Mouse (Mus musculus): ENCODE results near the gene Nkx2-3. TPM values are rescaled to one million over a fixed set of nuclear protein-coding genes. Genes with fewer than 3 reads are reported as not detected.

The Nkx2-3 gene
- polyA plus RNA-seq, 1 experiment from 2014 or later, result 2.4 TPM

GRCm38 (mm10) chr19:43648343-43648742, 36.2 kb downstream of the Nkx2-3 start:
- Histone ChIP-seq H3K27me3 (replicated peaks; ENCODE audit: control insufficient read depth, insufficient read depth, low read length) (0 out of 2 replicates have a peak, but pooled peaks cover 5% of the 10 kb centered on the region), H3K4me1 (ENCODE audit: control insufficient read depth, insufficient read depth, low read length) (no peaks in the 10 kb centered on the region), H3K4me3 (ENCODE audit: low read depth, low read length) (no peak overlapping the region), H3K4me2 (ENCODE audit: low read depth, low read length) (no peak overlapping the region), H3K9ac (ENCODE audit: low read depth, low read length) (no peak overlapping the region), H3K9me3 (ENCODE audit: control insufficient read depth, low read length) (no peaks in the 10 kb centered on the region), H3K27ac (replicated peaks; ENCODE audit: low read depth, low read length) (no peak overlapping the region), H3K36me3 (ENCODE audit: control insufficient read depth, insufficient read depth, low read length) (no peaks in the 10 kb centered on the region)
- ATAC-seq (ENCODE audit: low read depth) (no peak), DNase-seq (ENCODE audit: low spot score) (no peak)
- WGBS, result 84% methylated on average over 4 of the region's 4 CpGs

GRCm38 (mm10) chr19:43651241-43651785, 39.2 kb downstream of the Nkx2-3 start:
- 0 out of 2 replicates have a peak, but pooled peaks cover 5% of the 10 kb centered on the region for H3K27me3 ChIP-seq (replicated peaks; ENCODE audit: control insufficient read depth, insufficient read depth, low read length)
- H3K9ac ChIP-seq (ENCODE audit: low read depth, low read length), result no peak overlapping the region
- H3K27ac ChIP-seq (replicated peaks; ENCODE audit: low read depth, low read length), result no peak overlapping the region
- H3K4me3 ChIP-seq (ENCODE audit: low read depth, low read length), result no peak overlapping the region
- no peaks in the 10 kb centered on the region for H3K4me1 ChIP-seq (ENCODE audit: control insufficient read depth, insufficient read depth, low read length)
- WGBS, result 51% methylated on average over 8 of the region's 8 CpGs
- no peak for ATAC-seq (ENCODE audit: low read depth)
- no peaks in the 10 kb centered on the region for H3K36me3 ChIP-seq (ENCODE audit: control insufficient read depth, insufficient read depth, low read length)
- no peak for DNase-seq (ENCODE audit: low spot score)
- H3K4me2 ChIP-seq (ENCODE audit: low read depth, low read length), result no peak overlapping the region
- H3K9me3 ChIP-seq (ENCODE audit: control insufficient read depth, low read length), result no peaks in the 10 kb centered on the region

GRCm38 (mm10) chr19:43655735-43656492, 43.8 kb downstream of the Nkx2-3 start:
- H3K36me3 ChIP-seq (ENCODE audit: control insufficient read depth, insufficient read depth, low read length), result no peaks in the 10 kb centered on the region
- no peak overlapping the region for H3K4me2 ChIP-seq (ENCODE audit: low read depth, low read length)
- ATAC-seq (ENCODE audit: low read depth), result no peak; the same call in 1 of the 2 replicates
- H3K4me1 ChIP-seq (ENCODE audit: control insufficient read depth, insufficient read depth, low read length), result no peaks in the 10 kb centered on the region
- no peaks in the 10 kb centered on the region for H3K9me3 ChIP-seq (ENCODE audit: control insufficient read depth, low read length)
- no peak overlapping the region for H3K4me3 ChIP-seq (ENCODE audit: low read depth, low read length)
- 0 out of 2 replicates have a peak, but pooled peaks cover 5% of the 10 kb centered on the region for H3K27me3 ChIP-seq (replicated peaks; ENCODE audit: control insufficient read depth, insufficient read depth, low read length)
- H3K9ac ChIP-seq (ENCODE audit: low read depth, low read length), result no peak overlapping the region
- 39% methylated on average over 11 of the region's 11 CpGs for WGBS
- DNase-seq (ENCODE audit: low spot score), result peak; percentile 83
- no peak overlapping the region for H3K27ac ChIP-seq (replicated peaks; ENCODE audit: low read depth, low read length)

DNA sequence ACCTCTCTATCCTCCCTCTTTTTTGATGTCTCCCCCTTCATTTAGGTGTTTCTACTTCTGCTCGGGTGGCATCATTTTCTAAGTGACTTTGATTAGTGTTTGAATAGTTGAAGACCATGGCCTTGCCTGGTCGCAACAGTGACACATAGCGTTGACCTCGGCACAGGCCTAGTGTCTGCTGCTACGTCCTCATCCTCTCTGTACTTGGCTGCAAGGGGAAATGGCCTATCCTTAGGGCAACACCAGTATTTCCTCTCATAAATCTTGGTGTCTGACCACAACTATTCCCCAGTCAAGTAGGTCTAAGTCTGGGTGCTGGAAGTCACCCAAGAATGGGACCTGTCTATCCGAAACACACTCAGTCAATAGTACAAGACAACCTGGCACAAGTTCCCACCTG, 47.5 kb downstream of the Nkx2-3 start:
- Histone ChIP-seq H3K4me1 (ENCODE audit: control insufficient read depth, insufficient read depth, low read length) (no peaks in the 10 kb centered on the region), H3K4me3 (ENCODE audit: low read depth, low read length) (no peak overlapping the region), H3K36me3 (ENCODE audit: control insufficient read depth, insufficient read depth, low read length) (peaks cover 15% of the 10 kb centered on the region), H3K9me3 (ENCODE audit: control insufficient read depth, low read length) (no peaks in the 10 kb centered on the region), H3K9ac (ENCODE audit: low read depth, low read length) (no peak overlapping the region), H3K27ac (replicated peaks; ENCODE audit: low read depth, low read length) (no peak overlapping the region), H3K4me2 (ENCODE audit: low read depth, low read length) (no peak overlapping the region), H3K27me3 (replicated peaks; ENCODE audit: control insufficient read depth, insufficient read depth, low read length) (no peaks in the 10 kb centered on the region)
- no peak for DNase-seq (ENCODE audit: low spot score)
- no peak for ATAC-seq (ENCODE audit: low read depth)
- 76% methylated on average over 6 of the region's 6 CpGs for WGBS

- Histone ChIP-seq H3K27me3 (replicated peaks; ENCODE audit: control insufficient read depth, insufficient read depth, low read length) (no peaks in the 10 kb centered on the region), H3K4me3 (ENCODE audit: low read depth, low read length) (no peak overlapping the region), H3K9me3 (ENCODE audit: control insufficient read depth, low read length) (no peaks in the 10 kb centered on the region), H3K9ac (ENCODE audit: low read depth, low read length) (no peak overlapping the region), H3K27ac (replicated peaks; ENCODE audit: low read depth, low read length) (no peak overlapping the region), H3K4me2 (ENCODE audit: low read depth, low read length) (no peak overlapping the region), H3K36me3 (ENCODE audit: control insufficient read depth, insufficient read depth, low read length) (peaks cover 15% of the 10 kb centered on the region), H3K4me1 (ENCODE audit: control insufficient read depth, insufficient read depth, low read length) (no peaks in the 10 kb centered on the region)
- ATAC-seq (ENCODE audit: low read depth), result no peak
- no peak for DNase-seq (ENCODE audit: low spot score)
- WGBS, result 81% methylated on average over 9 of the region's 9 CpGs
Measured at GRCm38 (mm10) chr19:43660774-43661173, 48.6 kb downstream of the Nkx2-3 start.

DNA sequence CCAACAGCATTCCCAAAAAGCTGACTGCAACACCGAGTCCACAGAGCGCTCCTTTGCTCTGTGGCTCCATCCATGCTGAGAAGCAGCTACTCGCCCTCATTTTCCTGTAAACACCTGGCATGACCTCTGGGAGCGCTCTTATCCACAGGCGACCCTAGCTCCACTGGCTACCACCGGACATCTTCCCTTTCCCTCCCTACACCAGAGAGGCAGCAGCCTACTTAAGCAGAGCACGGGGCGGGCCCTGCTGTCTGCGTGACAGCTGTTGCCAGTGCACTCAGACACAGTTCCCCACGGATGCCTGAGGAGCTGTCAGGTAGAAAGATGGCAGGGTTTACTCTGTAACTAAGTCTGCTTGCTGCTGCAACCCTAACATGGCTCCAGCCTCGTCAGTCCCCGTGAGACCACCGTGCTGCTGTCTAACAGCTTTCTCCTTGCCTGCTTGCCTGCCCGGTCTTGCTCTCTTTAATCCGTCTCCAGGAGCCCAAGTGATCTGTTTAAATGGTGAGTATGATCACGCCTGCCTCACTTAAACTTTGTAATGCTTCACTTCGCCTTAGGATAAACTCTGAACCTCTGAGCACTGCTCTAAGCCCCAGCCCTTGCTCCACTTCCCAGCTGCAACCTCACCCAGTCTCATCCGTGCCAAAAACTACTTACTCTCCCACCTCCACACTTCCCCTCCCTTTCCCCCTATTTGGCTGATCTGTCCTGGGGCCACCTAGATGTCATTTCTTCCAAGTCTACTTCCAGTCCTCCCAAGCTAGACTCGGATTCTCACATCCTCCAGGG, 50.2 kb downstream of the Nkx2-3 start:
- ATAC-seq (ENCODE audit: low read depth) (peak; percentile 73), DNase-seq (ENCODE audit: low spot score) (peak; percentile 76)
- Histone ChIP-seq H3K4me2 (ENCODE audit: low read depth, low read length) (no peak overlapping the region), H3K27me3 (replicated peaks; ENCODE audit: control insufficient read depth, insufficient read depth, low read length) (no peaks in the 10 kb centered on the region), H3K36me3 (ENCODE audit: control insufficient read depth, insufficient read depth, low read length) (peaks cover 23% of the 10 kb centered on the region), H3K4me1 (ENCODE audit: control insufficient read depth, insufficient read depth, low read length) (no peaks in the 10 kb centered on the region), H3K27ac (replicated peaks; ENCODE audit: low read depth, low read length) (no peak overlapping the region; the same call in 1 of the 2 replicates), H3K4me3 (ENCODE audit: low read depth, low read length) (no peak overlapping the region), H3K9ac (ENCODE audit: low read depth, low read length) (no peak overlapping the region), H3K9me3 (ENCODE audit: control insufficient read depth, low read length) (no peaks in the 10 kb centered on the region)
- 32% methylated on average over 19 of the region's 19 CpGs for WGBS

- Histone ChIP-seq H3K9ac (ENCODE audit: low read depth, low read length) (no peak overlapping the region), H3K36me3 (ENCODE audit: control insufficient read depth, insufficient read depth, low read length) (peaks cover 23% of the 10 kb centered on the region), H3K27ac (replicated peaks; ENCODE audit: low read depth, low read length) (no peak overlapping the region), H3K27me3 (replicated peaks; ENCODE audit: control insufficient read depth, insufficient read depth, low read length) (no peaks in the 10 kb centered on the region), H3K4me2 (ENCODE audit: low read depth, low read length) (no peak overlapping the region), H3K9me3 (ENCODE audit: control insufficient read depth, low read length) (no peaks in the 10 kb centered on the region), H3K4me1 (ENCODE audit: control insufficient read depth, insufficient read depth, low read length) (no peaks in the 10 kb centered on the region), H3K4me3 (ENCODE audit: low read depth, low read length) (no peak overlapping the region)
- ATAC-seq (ENCODE audit: low read depth), result no peak
- 77% methylated on average over 8 of the region's 8 CpGs for WGBS
- peak; percentile 35 for DNase-seq (ENCODE audit: low spot score)
Measured at GRCm38 (mm10) chr19:43663471-43663870, 51.3 kb downstream of the Nkx2-3 start.

Data from embryonic facial prominence, embryonic 14.5 days (tissue).